Comparison of ENCODE assay signal across 8 mouse cellular contexts in the genomic region with DNA sequence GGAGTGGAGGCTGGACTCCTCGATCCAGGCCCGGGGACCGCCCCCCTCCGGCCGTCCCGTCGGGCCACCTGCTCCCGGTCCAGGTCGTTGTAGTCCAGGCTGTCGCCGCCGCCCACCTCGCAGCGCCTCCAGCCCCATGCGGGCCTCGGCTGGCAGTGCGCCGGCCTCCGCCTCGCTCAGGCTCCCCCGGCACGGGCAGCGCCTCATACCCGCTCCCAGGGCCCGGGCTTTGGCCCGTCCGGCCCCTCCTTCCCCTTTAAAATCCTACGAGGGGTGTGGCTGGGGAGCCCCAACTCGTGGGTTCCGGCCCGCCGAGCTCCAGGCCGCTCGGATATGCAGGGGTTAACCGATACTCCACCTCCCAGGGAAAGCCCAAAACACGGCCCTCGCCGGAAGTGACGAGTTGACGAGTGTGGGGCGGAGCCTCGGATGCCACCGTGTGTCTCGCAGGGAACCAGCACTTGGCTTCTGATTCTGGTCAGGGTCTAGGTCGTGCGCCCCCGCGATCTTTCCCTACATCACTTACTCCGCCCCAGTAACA. TPM values are rescaled to one million over a fixed set of nuclear protein-coding genes. Genes with fewer than 3 reads are reported as not detected.
A peak's percentile ranks its signal among the peaks of the same experiment; 100 is the strongest.
DNase-seq lines count a peak whose midpoint lies in the region; ATAC-seq and TF ChIP-seq lines count a peak whose summit lies in the region.

A gene (minus strand): TSS at position 381 of the 541 bp plus-strand sequence.

- peak; percentile 80 to 84 for DNase-seq in gastrocnemius, adult 8-10 months (ENCODE audit: low spot score in 2 of 2)
- peak; percentile 82 for DNase-seq in hindlimb bud, embryonic 11.5 days (ENCODE audit: extremely low spot score, low read depth, low spot score)
- peak; percentile 83 to 87 for DNase-seq in left cerebral cortex, adult 8-10 months (ENCODE audit: low spot score in 2 of 2)
- peak; percentile 95 to 96 for DNase-seq in right cerebral cortex, postnatal 10 days (ENCODE audit: low spot score in 2 of 2)
- peak; percentile 88 for DNase-seq in urinary bladder, postnatal 25 days (ENCODE audit: low spot score)

- TF ChIP-seq POLR2A in cortical plate, adult 2 months (IDR thresholded peaks at IDR 0.05; ENCODE audit: extremely low read depth, insufficient read depth, low read length) = peak; percentile 93

- ATAC-seq in activated CD4-positive, CD25-positive, alpha-beta regulatory T cell, adult 4 months = peak; percentile 88

- H3K4me3 ChIP-seq in cortical plate, adult 2 months (ENCODE audit: insufficient read depth, low read length) = peak within 1 kb of the TSS; percentile 41
- peak within 1 kb of the TSS; percentile 97 for H3K4me3 ChIP-seq in megakaryocyte, embryonic 14.5 days (replicated peaks)

- peaks cover 9% of the 10 kb centered on the region for H3K4me1 ChIP-seq in cortical plate, adult 2 months (ENCODE audit: control insufficient read depth, insufficient read depth, low read length)
- peaks cover 74% of the 10 kb centered on the region for H3K4me1 ChIP-seq in megakaryocyte, embryonic 14.5 days

- peaks cover 17% of the 10 kb centered on the region for H3K36me3 ChIP-seq in megakaryocyte, embryonic 14.5 days (replicated peaks; ENCODE audit: low read length)

- no peaks in the 10 kb centered on the region for H3K27me3 ChIP-seq in megakaryocyte, embryonic 14.5 days (replicated peaks)

- TF ChIP-seq CTCF in cortical plate, adult 2 months (IDR thresholded peaks at IDR 0.05; ENCODE audit: extremely low read depth, insufficient read depth, low read length) = no peak

- peak within 1 kb of the TSS; percentile 63 for H3K27ac ChIP-seq in cortical plate, adult 2 months (ENCODE audit: insufficient read depth, low read length)

- H3K9me3 ChIP-seq in megakaryocyte, embryonic 14.5 days = no peaks in the 10 kb centered on the region

RNA-seq across cellular contexts. Expression of the gene that starts here (rescaled TPM):
- polyA plus RNA-seq in activated CD4-positive, CD25-positive, alpha-beta regulatory T cell, adult 4 months (2017; shearing (Covaris generic)) = 1 to 10 TPM; 1.3 to 1.5 TPM
- 5.8 and 6.8 TPM in 2 replicates for polyA plus RNA-seq in cortical plate, adult 2 months (2012; rRNA removed)
- total RNA-seq in gastrocnemius, adult 8-10 months (2022) = 1 to 10 TPM; 3.5 to 4.6 (median 3.7) TPM
- 10 to 100 TPM in 3 of 4 experiments, 1 to 10 TPM in 1; 9.9 to 11.3 (median 10.3) TPM for total RNA-seq in left cerebral cortex, adult 8-10 months (2022)
- polyA plus RNA-seq in megakaryocyte, embryonic 14.5 days (2012; ENCODE audit: insufficient read depth, low replicate concordance) = 1.0 and 3.0 TPM in 2 replicates

Comparison
In these comparisons a context has a peak if more than half of its experiments do, and no peak if none do; other contexts are left out.
1. Peak in every context shown above with its lines: DNase-seq, ATAC-seq, H3K4me3 ChIP-seq and H3K27ac ChIP-seq.